Mouse (Mus musculus) thymus, adult 2 months (tissue): ENCODE results near the gene D17H6S53E. TPM values are rescaled to one million over a fixed set of nuclear protein-coding genes. Genes with fewer than 3 reads are reported as not detected.

ENCODE experiments used
- DNase-seq: peaks from one replicate; pipeline ENCODE4 v3.0.0; 2021
- H3K27ac ChIP-seq: fragments of 200-500 bp; 2 replicates; pipeline ENCODE4 v1.5.1; 2012; ENCODE audit warnings: low read length, control low read depth; ENCODE audit not compliant: control insufficient read depth, insufficient read depth
- H3K27me3 ChIP-seq: fragments of 200-500 bp; 2 replicates; pipeline ENCODE4 v1.6.1; 2012; ENCODE audit warnings: mild to moderate bottlenecking, low read length, moderate library complexity, mixed read lengths; ENCODE audit not compliant: control insufficient read depth, insufficient read depth
- H3K36me3 ChIP-seq: fragments of 200-500 bp; 2 replicates; pipeline ENCODE4 v1.6.1; 2012; ENCODE audit warnings: mild to moderate bottlenecking, low read length, moderate library complexity; ENCODE audit not compliant: control insufficient read depth, insufficient read depth
- H3K4me1 ChIP-seq: fragments of 200-500 bp; replicated peaks from 2 replicates; pipeline ENCODE4 v1.6.1; 2012; ENCODE audit warnings: low read length; ENCODE audit not compliant: control insufficient read depth, insufficient read depth
- H3K4me3 ChIP-seq: fragments of 200-500 bp; 2 replicates; pipeline ENCODE4 v1.5.1; 2012; ENCODE audit warnings: mild to moderate bottlenecking, low read length, control low read depth, moderate library complexity; ENCODE audit not compliant: control insufficient read depth, insufficient read depth
- CTCF ChIP-seq: fragments of 200-500 bp; IDR thresholded peaks from 2 replicates; pipeline ENCODE4 v1.5.1; 2012; ENCODE audit warnings: mild to moderate bottlenecking, control low read depth, low read length, moderate library complexity, borderline replicate concordance; ENCODE audit not compliant: control insufficient read depth, poor library complexity, insufficient read depth; ENCODE audit errors: extremely low read depth
- POLR2A ChIP-seq: fragments of 200-500 bp; IDR thresholded peaks from 2 replicates; pipeline ENCODE4 v1.6.1; 2012; ENCODE audit warnings: mild to moderate bottlenecking, low read length, control low read depth, moderate library complexity; ENCODE audit not compliant: control insufficient read depth, poor library complexity, insufficient read depth; ENCODE audit errors: extremely low read depth
- WGBS: fragments of 180-500 bp; shearing (Covaris S2); methylation state at CpG from one replicate; pipeline ENCODE4 v1.1.7; 2018; 5-methylcytosine and 5-hydroxymethylcytosine counted together
- polyA plus RNA-seq: library from polyadenylated mRNA; depleted of rRNA; stranded (reverse); fragments of >200 nt; gene quantifications from 2 replicates; pipeline ENCODE4 v1.2.3, GENCODE M21; 2012

D17H6S53E gene
- polyA plus RNA-seq, 1 experiment: 12.9 TPM

- peaks cover 8% of the 10 kb centered on the region for H3K36me3 ChIP-seq
- H3K27ac ChIP-seq: no peak within 1 kb of the TSS
- TF ChIP-seq CTCF: no peak
- peak; percentile 29; the same call in 1 of the 2 replicates for TF ChIP-seq POLR2A
- peaks cover 9% of the 10 kb centered on the region for H3K4me1 ChIP-seq
- 2% methylated on average over 58 of the region's 67 CpGs for WGBS
- DNase-seq: peak; percentile 93
- H3K4me3 ChIP-seq: peak within 1 kb of the TSS; percentile 69
- no peaks in the 10 kb centered on the region; the same call in 1 of the 2 replicates for H3K27me3 ChIP-seq
Observed at GRCm38 (mm10) chr17:35088825-35089644, 37.1 kb upstream of the D17H6S53E start, which contains the start of gene Abhd16a. Gene Abhd16a (plus strand): TSS chr17:35089263.

- Histone ChIP-seq H3K27me3 (no peaks in the 10 kb centered on the region), H3K4me3 (peak overlapping the region; percentile 5; the same call in 1 of the 2 replicates), H3K36me3 (peaks cover 18% of the 10 kb centered on the region), H3K4me1 (peaks cover 9% of the 10 kb centered on the region), H3K27ac (no peak overlapping the region)
- no peak for DNase-seq
- TF ChIP-seq POLR2A: no peak
- TF ChIP-seq CTCF: no peak
- WGBS: 71% methylated on average over 8 of the region's 8 CpGs
Observed at GRCm38 (mm10) chr17:35090166-35090932, 35.8 kb upstream of the D17H6S53E start.

GRCm38 (mm10) chr17:35092403-35093198 lies 33.6 kb upstream of the D17H6S53E start:
- DNase-seq: no peak

GRCm38 (mm10) chr17:35094475-35095365 lies 31.5 kb upstream of the D17H6S53E start:
- peaks cover 47% of the 10 kb centered on the region for H3K36me3 ChIP-seq
- H3K4me3 ChIP-seq: no peak overlapping the region
- 91% methylated on average over 15 of the region's 15 CpGs for WGBS
- TF ChIP-seq POLR2A (no peak), CTCF (no peak)
- no peak for DNase-seq
- H3K27ac ChIP-seq: no peak overlapping the region
- peaks cover 9% of the 10 kb centered on the region for H3K4me1 ChIP-seq
- H3K27me3 ChIP-seq: no peaks in the 10 kb centered on the region

More at GRCm38 (mm10) chr17:35092403-35093198, 33.6 kb upstream of the D17H6S53E start:
- Histone ChIP-seq H3K27me3 (no peaks in the 10 kb centered on the region), H3K4me1 (peaks cover 9% of the 10 kb centered on the region), H3K4me3 (no peak overlapping the region), H3K27ac (no peak overlapping the region), H3K36me3 (peaks cover 34% of the 10 kb centered on the region)
- TF ChIP-seq POLR2A: no peak
- TF ChIP-seq CTCF: no peak
- WGBS: 79% methylated on average over 14 of the region's 14 CpGs

GRCm38 (mm10) chr17:35096597-35096996 lies 29.6 kb upstream of the D17H6S53E start:
- TF ChIP-seq CTCF (no peak), POLR2A (no peak)

More at GRCm38 (mm10) chr17:35096597-35096996, 29.6 kb upstream of the D17H6S53E start:
- H3K27ac ChIP-seq: no peak overlapping the region
- 97% methylated on average over 12 of the region's 12 CpGs for WGBS
- no peak overlapping the region for H3K4me3 ChIP-seq
- peaks cover 61% of the 10 kb centered on the region for H3K36me3 ChIP-seq
- no peak for DNase-seq
- H3K4me1 ChIP-seq: no peaks in the 10 kb centered on the region
- H3K27me3 ChIP-seq: no peaks in the 10 kb centered on the region
